Mouse (Mus musculus): ENCODE measurements around the gene Ackr3.

The Ackr3 gene

GRCm38 (mm10) chr1:90204821-90205220 is 1.0 kb downstream of the Ackr3 start:
- DNase-seq (ENCODE audit: low spot score): peak; percentile 36

- DNase-seq (ENCODE audit: low spot score): peak; percentile 70
These were observed 1.4 kb downstream of the Ackr3 start for GRCm38 (mm10) chr1:90205223-90205622.

GRCm38 (mm10) chr1:90206684-90207083 is 2.9 kb downstream of the Ackr3 start:
- DNase-seq (ENCODE audit: low spot score): peak; percentile 61

GRCm38 (mm10) chr1:90207279-90207678 is 3.5 kb downstream of the Ackr3 start:
- no peak for DNase-seq (ENCODE audit: low spot score)

DNA sequence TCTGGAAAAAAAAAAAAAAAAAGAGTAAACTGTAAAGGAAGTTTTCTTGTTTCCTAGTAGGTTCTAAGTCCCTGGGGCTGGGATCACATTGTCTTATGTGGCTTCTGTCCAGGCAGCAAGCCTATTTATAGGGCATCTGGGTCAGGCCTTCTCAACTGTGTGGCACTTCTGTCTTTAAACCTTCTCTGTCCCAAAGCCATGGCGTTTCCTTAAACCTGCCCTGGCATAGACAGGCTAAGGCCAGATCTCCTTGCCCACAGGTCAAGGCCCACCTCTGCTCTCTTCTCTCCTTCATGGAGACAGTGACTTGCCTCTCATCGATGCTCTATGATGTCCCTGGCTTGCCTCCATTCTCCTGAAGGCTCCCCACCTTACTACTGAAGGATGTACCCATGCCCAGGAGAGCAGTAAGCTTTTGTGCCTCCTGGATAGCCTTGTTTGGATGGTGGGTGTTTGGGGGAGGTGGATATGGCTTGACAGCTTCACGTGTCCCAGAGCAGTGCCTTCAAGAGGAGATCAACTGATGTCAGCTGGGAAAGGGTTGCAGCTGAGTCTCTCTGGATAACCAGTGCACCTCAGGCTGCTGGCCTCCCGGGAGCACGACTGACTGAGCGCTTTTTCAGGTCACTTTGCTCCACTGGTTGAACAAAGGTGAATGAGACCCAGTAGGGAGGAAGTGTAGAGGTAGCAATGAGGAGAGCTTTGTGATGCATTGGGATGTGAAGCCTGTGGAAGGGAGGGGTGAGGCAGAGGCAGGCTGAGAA is 4.1 kb downstream of the Ackr3 start:
- no peak for DNase-seq (ENCODE audit: low spot score)

GRCm38 (mm10) chr1:90208503-90208860 is 4.7 kb downstream of the Ackr3 start:
- DNase-seq (ENCODE audit: low spot score): no peak

- DNase-seq (ENCODE audit: low spot score): no peak
These were observed 5.3 kb downstream of the Ackr3 start for GRCm38 (mm10) chr1:90209069-90209468.

- DNase-seq (ENCODE audit: low spot score): no peak
These were observed 6.0 kb downstream of the Ackr3 start for GRCm38 (mm10) chr1:90209741-90210140.

DNA sequence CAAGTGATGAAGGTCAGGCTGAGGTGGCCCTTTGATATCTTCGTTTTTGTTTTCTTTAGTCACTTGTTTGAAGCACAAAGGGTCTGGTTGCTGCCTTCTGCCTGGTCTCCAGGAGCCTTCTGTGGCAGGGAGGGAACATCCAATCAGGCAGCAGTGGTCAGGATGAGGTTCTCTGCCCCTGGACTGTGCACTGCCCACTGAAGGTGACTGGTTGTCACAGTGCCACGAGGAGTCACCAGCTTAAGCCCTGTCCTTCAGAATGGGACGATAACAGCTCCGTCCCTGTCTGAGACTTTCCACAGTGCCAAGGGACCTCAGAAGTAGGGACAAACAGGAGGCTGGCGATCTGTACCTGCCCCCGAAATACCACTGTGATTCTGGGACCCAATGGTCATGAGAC is 6.6 kb downstream of the Ackr3 start:
- DNase-seq (ENCODE audit: low spot score): no peak

- no peak for DNase-seq (ENCODE audit: low spot score)
These were observed 7.0 kb downstream of the Ackr3 start for GRCm38 (mm10) chr1:90210761-90211160.

- DNase-seq (ENCODE audit: low spot score): no peak
These were observed 8.6 kb downstream of the Ackr3 start for GRCm38 (mm10) chr1:90212376-90212775.

GRCm38 (mm10) chr1:90212901-90213300 is 9.1 kb downstream of the Ackr3 start:
- DNase-seq (ENCODE audit: low spot score): no peak

DNA sequence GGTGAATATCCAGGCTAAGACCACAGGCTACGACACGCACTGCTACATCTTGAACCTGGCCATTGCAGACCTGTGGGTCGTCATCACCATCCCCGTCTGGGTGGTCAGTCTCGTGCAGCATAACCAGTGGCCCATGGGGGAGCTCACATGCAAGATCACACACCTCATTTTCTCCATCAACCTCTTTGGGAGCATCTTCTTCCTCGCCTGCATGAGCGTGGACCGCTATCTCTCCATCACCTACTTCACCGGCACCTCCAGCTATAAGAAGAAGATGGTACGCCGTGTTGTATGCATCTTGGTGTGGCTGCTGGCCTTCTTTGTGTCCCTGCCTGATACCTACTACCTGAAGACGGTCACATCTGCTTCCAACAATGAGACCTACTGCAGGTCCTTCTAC is 10.2 kb downstream of the Ackr3 start:
- no peak for DNase-seq (ENCODE audit: low spot score)

- no peak for DNase-seq (ENCODE audit: low spot score)
These were observed 11.1 kb downstream of the Ackr3 start for GRCm38 (mm10) chr1:90214926-90215325.

DNA sequence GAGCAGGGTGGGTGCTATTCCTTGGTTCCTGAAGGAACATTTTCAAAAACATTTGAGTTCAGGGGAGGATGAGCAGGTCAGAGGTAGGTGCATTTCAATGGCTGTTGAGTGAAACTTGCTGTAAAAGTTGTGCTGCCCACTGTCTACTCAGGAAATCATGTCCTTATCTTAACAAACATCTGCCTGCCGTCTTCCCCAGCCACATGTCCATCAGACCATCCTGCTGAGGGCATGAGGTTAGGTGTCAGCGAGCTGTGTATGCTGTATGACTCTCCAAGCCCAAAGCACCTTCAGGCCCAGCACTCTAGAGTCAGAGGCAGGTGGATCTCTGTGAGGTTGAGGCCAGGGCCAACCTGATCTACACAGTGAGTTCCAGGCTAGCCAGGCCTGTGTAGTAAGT is 12.1 kb downstream of the Ackr3 start:
- no peak for DNase-seq (ENCODE audit: low spot score)

DNA sequence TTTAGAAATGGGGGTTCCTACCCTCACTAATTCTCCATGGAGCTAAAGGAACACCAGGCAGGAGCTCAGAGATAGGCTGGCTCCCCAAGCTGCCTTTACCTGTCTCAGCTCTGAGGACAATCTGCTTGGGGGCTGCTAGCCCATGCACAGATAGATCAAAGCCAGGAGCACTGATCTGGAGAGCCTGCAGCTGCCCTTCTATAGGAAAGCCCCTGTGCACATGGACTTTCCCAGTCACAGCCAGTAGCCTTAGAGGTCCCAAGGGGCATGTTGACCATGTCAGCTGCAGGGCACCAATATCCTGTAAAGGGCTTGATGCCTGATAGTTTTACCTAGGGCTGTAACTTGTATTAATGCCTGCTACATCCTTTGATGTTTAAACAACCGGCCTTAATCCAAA is 12.6 kb downstream of the Ackr3 start:
- DNase-seq (ENCODE audit: low spot score): no peak

DNA sequence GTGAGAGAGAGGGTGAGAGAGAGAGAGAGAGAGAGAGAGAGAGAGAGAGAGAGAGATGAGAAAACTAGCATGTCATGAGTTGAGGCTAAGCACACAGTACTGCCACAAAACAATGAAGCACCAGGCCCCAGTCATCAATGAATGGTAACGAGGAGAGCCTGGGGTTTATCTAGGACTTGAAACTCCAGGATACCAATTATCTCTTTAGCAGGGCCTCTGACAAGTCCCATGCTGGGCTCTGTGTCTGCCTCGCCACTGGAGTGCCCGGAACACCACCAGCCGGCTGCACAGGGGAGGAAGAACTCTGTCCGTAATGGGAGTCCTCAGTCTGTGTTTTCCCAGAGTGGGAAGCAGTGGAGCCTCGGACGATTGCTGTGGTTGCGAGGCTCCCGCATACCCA is 16.5 kb downstream of the Ackr3 start:
- DNase-seq (ENCODE audit: low spot score): no peak

- no peak for DNase-seq (ENCODE audit: low spot score)
These were observed 17.1 kb downstream of the Ackr3 start for GRCm38 (mm10) chr1:90220844-90221243.

DNA sequence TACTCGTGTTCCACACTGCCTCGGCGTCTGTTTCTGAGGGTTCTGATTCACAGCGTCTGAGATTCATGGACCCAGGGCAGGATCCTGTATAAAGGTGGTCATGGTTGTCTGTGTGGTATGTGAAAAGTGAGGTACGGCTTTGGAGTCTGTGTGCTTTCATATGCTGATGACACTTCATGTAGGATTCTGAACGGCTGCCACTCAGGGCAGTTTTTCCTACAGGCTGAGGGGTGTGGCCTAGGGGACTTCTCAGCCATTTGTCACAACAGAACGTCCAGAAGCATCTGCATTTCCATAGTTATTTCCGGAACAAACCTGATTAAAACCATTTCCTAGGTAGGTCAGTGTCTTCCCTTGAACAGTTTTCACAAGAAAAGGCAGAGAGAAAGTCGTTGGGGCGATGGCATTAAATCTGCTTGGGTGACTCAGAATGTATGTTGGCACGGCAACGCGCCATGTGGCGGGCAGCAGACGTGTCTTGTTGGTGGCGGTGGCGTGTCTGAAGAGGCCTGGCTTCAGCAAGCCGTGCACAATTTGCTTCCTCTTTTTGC is 18.1 kb downstream of the Ackr3 start:
- DNase-seq (ENCODE audit: low spot score): no peak

DNA sequence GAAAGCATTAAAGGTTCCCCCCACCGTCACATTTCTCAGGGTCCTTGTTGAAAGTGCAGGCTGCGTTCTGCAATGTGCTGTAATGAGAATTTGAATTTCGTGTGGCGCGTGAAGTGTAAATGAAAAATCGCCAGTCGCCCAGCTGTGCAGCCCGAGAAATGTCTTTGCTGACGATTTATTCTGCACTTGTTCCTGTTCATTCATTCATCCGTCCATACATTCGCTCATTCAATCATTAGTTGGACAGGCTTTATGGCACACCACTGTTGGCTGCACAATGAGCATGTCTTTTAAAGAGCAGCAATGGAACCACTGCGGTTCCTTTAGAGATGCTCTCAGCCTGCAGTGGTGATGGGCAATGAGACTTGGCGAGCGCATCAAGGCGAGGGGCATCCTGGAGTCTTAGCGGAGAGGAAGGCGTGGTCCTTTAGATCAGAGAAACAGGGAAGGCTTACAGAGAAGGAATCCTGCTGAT is 18.7 kb downstream of the Ackr3 start:
- no peak for DNase-seq (ENCODE audit: low spot score)

DNA sequence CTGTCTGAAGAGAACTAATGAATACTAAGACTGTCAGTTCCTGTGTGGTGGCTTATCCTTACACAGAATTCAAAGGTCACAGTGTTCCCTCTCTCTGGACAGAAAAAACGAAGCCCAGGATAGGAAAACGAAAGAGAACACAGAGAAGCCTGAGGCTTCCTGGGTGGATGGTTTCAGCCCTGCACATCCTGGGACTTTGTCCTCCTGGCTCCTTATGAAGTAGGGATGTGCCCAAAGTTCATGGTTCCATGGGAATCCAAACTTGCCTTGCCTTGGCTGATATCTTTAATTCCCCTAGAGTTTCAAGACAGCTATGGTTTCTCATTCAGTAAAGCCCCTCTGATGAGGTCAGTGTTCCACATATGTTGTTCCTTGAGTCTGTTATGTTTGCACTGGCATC is 19.2 kb downstream of the Ackr3 start:
- DNase-seq (ENCODE audit: low spot score): no peak

DNA sequence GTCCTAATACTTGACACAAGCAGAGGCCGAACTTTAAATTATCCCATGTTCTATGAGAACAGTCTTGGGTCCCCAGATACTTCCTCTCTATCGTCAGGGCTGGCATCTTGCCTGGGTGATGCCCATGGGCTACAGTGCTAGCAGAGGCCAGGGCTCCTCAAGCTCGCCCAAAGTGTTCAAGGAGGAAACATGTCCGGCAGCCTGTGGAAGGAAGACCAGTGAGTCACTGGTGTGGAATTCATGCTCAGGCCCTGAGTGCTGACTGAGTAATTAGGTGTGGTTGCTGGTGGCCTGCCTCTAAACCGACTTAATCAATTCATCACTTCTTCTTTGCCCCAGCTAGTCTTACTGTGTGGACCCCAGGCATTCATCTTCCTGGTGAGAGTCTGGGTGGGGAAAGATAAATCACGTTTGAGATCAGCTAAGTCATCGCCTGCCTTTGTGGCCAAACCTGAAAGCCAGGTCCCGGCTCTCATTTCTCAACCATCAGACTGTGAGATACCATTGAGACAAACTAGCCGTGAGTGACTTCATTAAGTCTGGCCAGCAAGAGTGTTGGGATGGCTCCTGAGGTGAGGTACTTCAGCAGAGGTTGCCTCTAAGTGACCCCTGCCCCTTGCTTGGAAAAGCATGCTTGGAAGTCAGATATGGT is 21.9 kb downstream of the Ackr3 start:
- no peak for DNase-seq (ENCODE audit: low spot score)

DNA sequence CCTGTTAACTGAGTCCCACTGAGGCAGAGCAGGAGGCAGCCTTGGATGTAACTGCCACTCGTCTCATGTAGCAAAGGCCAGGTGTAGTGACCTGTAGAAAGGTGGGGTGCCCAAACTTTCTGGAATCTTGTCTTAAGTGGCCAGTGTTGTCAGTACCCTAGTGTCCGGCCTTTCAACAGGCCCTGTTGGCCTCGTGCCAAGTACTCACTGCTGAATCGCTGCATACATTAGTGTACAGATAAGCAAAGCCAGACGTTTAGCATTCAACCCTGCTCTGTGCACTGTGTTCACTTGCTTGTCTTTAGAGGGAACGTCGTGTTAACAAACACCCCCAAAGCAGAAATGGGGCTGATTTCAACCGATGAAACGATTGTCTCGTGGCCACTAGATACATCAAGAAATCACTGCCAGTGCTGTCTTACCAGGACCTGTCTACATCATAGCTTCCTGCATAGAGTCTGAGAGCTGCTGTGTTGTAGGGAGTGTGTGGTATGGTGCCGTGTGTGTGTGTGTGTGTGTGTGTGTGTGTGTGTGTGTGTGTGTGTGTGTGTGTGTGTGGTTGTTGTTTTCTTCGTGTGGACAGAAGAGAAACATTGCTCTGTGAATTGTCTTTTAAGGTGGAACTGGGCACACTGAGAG is 24.0 kb downstream of the Ackr3 start:
- DNase-seq (ENCODE audit: low spot score): no peak
